Mouse (Mus musculus): ENCODE data around the gene Arhgef28.

- no peak for TF ChIP-seq CTCF (IDR thresholded peaks at IDR 0.05; ENCODE audit: insufficient read depth, low read depth, low read length)
- TF ChIP-seq POLR2A (IDR thresholded peaks at IDR 0.05; ENCODE audit: insufficient read depth, low read depth, low read length), result no peak
These were observed 94.7 kb downstream of the Arhgef28 start for GRCm38 (mm10) chr13:98111531-98111930.
